Mouse (Mus musculus) lung, adult 2 months (tissue): ENCODE data around the gene Tiam1.

Experiments
- CTCF ChIP-seq: fragments of 200-500 bp; IDR thresholded peaks from 2 replicates; pipeline ENCODE4 v1.5.1; 2011; ENCODE audit warnings: mild to moderate bottlenecking, low read length, control low read depth; ENCODE audit not compliant: insufficient read depth
- POLR2A ChIP-seq: fragments of 200-500 bp; IDR thresholded peaks from 2 replicates; pipeline ENCODE4 v1.6.1; 2011; ENCODE audit warnings: low read depth, mild to moderate bottlenecking, control low read depth, low read length, borderline replicate concordance; ENCODE audit errors: extremely low read depth

DNA sequence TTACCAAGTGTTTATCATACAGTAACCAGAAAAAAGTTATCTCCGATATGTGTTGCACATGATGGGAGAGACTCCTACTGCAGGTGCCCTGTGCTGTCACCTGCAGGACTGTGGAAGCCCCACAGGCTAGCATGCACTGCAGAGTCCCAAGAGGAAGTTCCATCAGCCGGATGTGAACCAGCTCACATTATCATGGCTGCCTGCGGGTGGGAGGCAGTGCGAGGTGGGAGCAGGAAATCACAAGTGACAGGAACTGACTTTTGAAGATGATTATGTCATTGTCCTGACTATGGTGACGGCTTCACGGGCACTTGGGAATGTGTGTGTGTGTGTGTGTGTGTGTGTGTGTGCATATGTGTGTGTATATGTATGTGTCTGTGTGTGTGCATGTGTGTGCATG, 333.2 kb downstream of the Tiam1 start:
- no peak for TF ChIP-seq CTCF
- no peak for TF ChIP-seq POLR2A
